Mouse (Mus musculus) layer of hippocampus, adult 6 months (tissue): ENCODE measurements around the gene Cgref1. TPM values are rescaled to one million over a fixed set of nuclear protein-coding genes. Genes with fewer than 3 reads are reported as not detected.

Experiments used
- long read RNA-seq, 2 experiments: library from polyadenylated mRNA; unstranded; transcript quantifications; one replicate each; pipeline ENCODE4 v2.0.0; 2019 to 2020
- polyA plus RNA-seq: library from polyadenylated mRNA; unstranded; fragments of <200 nt; fragmentation: Nextera tagmentation; gene quantifications from 2 replicates; pipeline ENCODE4 v1.2.3, GENCODE M21; 2021

Cgref1 gene
- polyA plus RNA-seq = 8.1 and 10.3 TPM in 2 replicates
- long read RNA-seq, experiment 1, transcript Cgref1-201 (6 exons, 1,442 nt) = major isoform, 13 of 15 reads
- long read RNA-seq, experiment 1, partial matches to known transcripts = 2 of 15 reads
- long read RNA-seq, experiment 1, other reads (novel, unspliced or antisense) = 0 of 15 reads
- long read RNA-seq, experiment 2, transcript Cgref1-201 (6 exons, 1,442 nt) = major isoform, 38 of 39 reads
- long read RNA-seq, experiment 2, partial matches to known transcripts = 0 of 39 reads
- long read RNA-seq, experiment 2, other reads (novel, unspliced or antisense) = 1 of 39 reads

GRCm38 (mm10) chr5:30944956-30945781 lies at the start of gene Cgref1:
TSS of gene Cgref1 (minus strand) at chr5:30945591.

GRCm38 (mm10) chr5:30968416-30968815 lies 23.0 kb upstream of the Cgref1 start, which contains the start of gene Tcf23:
TSS of gene Tcf23 (plus strand) at chr5:30968662.

GRCm38 (mm10) chr5:30959966-30960501 lies 14.6 kb upstream of the Cgref1 start, which contains the start of gene Preb:
TSS of gene Preb (minus strand) at chr5:30960361.

GRCm38 (mm10) chr5:30921256-30922033 lies 23.9 kb downstream of the Cgref1 start, which contains the start of gene Khk:
TSS of gene Khk (plus strand) at chr5:30921431.

GRCm38 (mm10) chr5:30913060-30913841 lies 32.1 kb downstream of the Cgref1 start, which contains the start of gene Emilin1:
TSS of gene Emilin1 (plus strand) at chr5:30913402.

GRCm38 (mm10) chr5:30907413-30908059 lies 37.9 kb downstream of the Cgref1 start, which contains the start of gene Ost4:
TSS of gene Ost4 (minus strand) at chr5:30907788.

GRCm38 (mm10) chr5:30888337-30889087 lies 56.9 kb downstream of the Cgref1 start, which contains the start of gene Agbl5:
TSS of gene Agbl5 (plus strand) at chr5:30888694.

Other genes with a start within 250 kb of the Cgref1 start
- 3.4 and 4.5 TPM in 2 replicates for gene Dpysl5, start 234.0 kb downstream of the Cgref1 start, polyA plus RNA-seq
- gene Mapre3, start 130.9 kb downstream of the Cgref1 start, polyA plus RNA-seq = 128 and 173 TPM in 2 replicates
- gene Tmem214, start 77.6 kb downstream of the Cgref1 start, polyA plus RNA-seq = 20.3 and 26.1 TPM in 2 replicates
- 2.9 and 4.6 TPM in 2 replicates for gene Agbl5, start 56.9 kb downstream of the Cgref1 start, polyA plus RNA-seq
- 134 and 150 TPM in 2 replicates for gene Ost4, start 37.8 kb downstream of the Cgref1 start, polyA plus RNA-seq
- gene Emilin1, start 32.2 kb downstream of the Cgref1 start, polyA plus RNA-seq = 0.55 and 1.1 TPM in 2 replicates
- gene Khk, start 24.2 kb downstream of the Cgref1 start, polyA plus RNA-seq = 38.1 and 40.6 TPM in 2 replicates
- gene Preb, start 14.8 kb upstream of the Cgref1 start, polyA plus RNA-seq = 50.1 and 55.9 TPM in 2 replicates
- gene Tcf23, start 23.1 kb upstream of the Cgref1 start, polyA plus RNA-seq = 0.06 TPM in 2 replicates
- 231 and 258 TPM in 2 replicates for gene Atraid, start 102.7 kb upstream of the Cgref1 start, polyA plus RNA-seq
- gene Slc5a6, start 103.3 kb upstream of the Cgref1 start, polyA plus RNA-seq = 9.8 and 12.6 TPM in 2 replicates
- gene Cad, start 109.2 kb upstream of the Cgref1 start, polyA plus RNA-seq = 2.9 and 3.1 TPM in 2 replicates
- not detected in 2 replicates for gene Dnajc5g, start 160.7 kb upstream of the Cgref1 start, polyA plus RNA-seq
- 88.3 and 99.3 TPM in 2 replicates for gene Slc30a3, start 162.6 kb upstream of the Cgref1 start, polyA plus RNA-seq
- gene Trim54, start 171.1 kb upstream of the Cgref1 start, polyA plus RNA-seq = 0.15 and 0.33 TPM in 2 replicates
- not detected in 2 replicates for gene Ucn, start 193.2 kb upstream of the Cgref1 start, polyA plus RNA-seq
- 139 and 146 TPM in 2 replicates for gene Mpv17, start 208.7 kb upstream of the Cgref1 start, polyA plus RNA-seq
- 0.70 and 2.9 TPM in 2 replicates for gene Gm29609, start 234.3 kb upstream of the Cgref1 start, polyA plus RNA-seq
- 12.4 and 12.7 TPM in 2 replicates for gene Gtf3c2, start 234.6 kb upstream of the Cgref1 start, polyA plus RNA-seq
- gene Snx17, start 247.6 kb upstream of the Cgref1 start, polyA plus RNA-seq = 112 and 117 TPM in 2 replicates
- gene Eif2b4, start 247.8 kb upstream of the Cgref1 start, polyA plus RNA-seq = 31.6 and 46.9 TPM in 2 replicates